Mouse (Mus musculus): ENCODE results near the gene Mtmr2. TPM values are rescaled to one million over a fixed set of nuclear protein-coding genes. Genes with fewer than 3 reads are reported as not detected.
"Not testable (repeated sequence)": the region's sequence is repeated elsewhere in the genome, so short reads cannot be mapped to it uniquely, and the experiment has no call there.

Mtmr2 gene
- polyA plus RNA-seq, 1 experiment: 44.1 TPM

- WGBS: 95% methylated on average over 1 of the region's 1 CpGs
- Histone ChIP-seq H3K27me3 (ENCODE audit: control insufficient read depth, insufficient read depth, low read length) (no peaks in the 10 kb centered on the region), H3K4me3 (replicated peaks; ENCODE audit: insufficient read depth, low read depth, low read length) (no peak overlapping the region), H3K4me1 (ENCODE audit: control insufficient read depth, insufficient read depth, low read length) (no peaks in the 10 kb centered on the region; the same call in 1 of the 2 replicates), H3K27ac (ENCODE audit: insufficient read depth, low read length) (no peak overlapping the region)
- no peak for DNase-seq
- no peak for TF ChIP-seq POLR2A (IDR thresholded peaks at IDR 0.05; ENCODE audit: borderline replicate concordance, insufficient read depth, low read length)
- no peak for TF ChIP-seq CTCF (IDR thresholded peaks at IDR 0.05; ENCODE audit: borderline replicate concordance, insufficient read depth, low read depth, low read length)
Measured at GRCm38 (mm10) chr9:13774732-13775131, 26.5 kb downstream of the Mtmr2 start.

GRCm38 (mm10) chr9:13781985-13782384, 33.8 kb downstream of the Mtmr2 start:
- WGBS: 96% methylated on average over 1 of the region's 1 CpGs
- Histone ChIP-seq H3K4me1 (ENCODE audit: control insufficient read depth, insufficient read depth, low read length) (no peaks in the 10 kb centered on the region), H3K4me3 (replicated peaks; ENCODE audit: insufficient read depth, low read depth, low read length) (no peak overlapping the region), H3K27ac (ENCODE audit: insufficient read depth, low read length) (no peak overlapping the region), H3K27me3 (ENCODE audit: control insufficient read depth, insufficient read depth, low read length) (no peaks in the 10 kb centered on the region)
- DNase-seq: no peak
- TF ChIP-seq CTCF (IDR thresholded peaks at IDR 0.05; ENCODE audit: borderline replicate concordance, insufficient read depth, low read depth, low read length) (no peak), POLR2A (IDR thresholded peaks at IDR 0.05; ENCODE audit: borderline replicate concordance, insufficient read depth, low read length) (no peak)

- not testable (repeated sequence) for H3K27me3 ChIP-seq (ENCODE audit: control insufficient read depth, insufficient read depth, low read length); H3K4me1 ChIP-seq (ENCODE audit: control insufficient read depth, insufficient read depth, low read length); H3K4me3 ChIP-seq (replicated peaks; ENCODE audit: insufficient read depth, low read depth, low read length); H3K27ac ChIP-seq (ENCODE audit: insufficient read depth, low read length); DNase-seq
- WGBS: 97% methylated on average over 8 of the region's 8 CpGs
Measured at GRCm38 (mm10) chr9:13790864-13791263, 42.7 kb downstream of the Mtmr2 start.

GRCm38 (mm10) chr9:13794302-13794701, 46.1 kb downstream of the Mtmr2 start:
- TF ChIP-seq CTCF (IDR thresholded peaks at IDR 0.05; ENCODE audit: borderline replicate concordance, insufficient read depth, low read depth, low read length) (no peak), POLR2A (IDR thresholded peaks at IDR 0.05; ENCODE audit: borderline replicate concordance, insufficient read depth, low read length) (no peak)
- 63% methylated on average over 1 of the region's 1 CpGs for WGBS
- H3K4me3 ChIP-seq (replicated peaks; ENCODE audit: insufficient read depth, low read depth, low read length): no peak overlapping the region

GRCm38 (mm10) chr9:13794756-13795155, 46.5 kb downstream of the Mtmr2 start:
- Histone ChIP-seq H3K27me3 (ENCODE audit: control insufficient read depth, insufficient read depth, low read length) (no peaks in the 10 kb centered on the region), H3K4me3 (replicated peaks; ENCODE audit: insufficient read depth, low read depth, low read length) (no peak overlapping the region), H3K4me1 (ENCODE audit: control insufficient read depth, insufficient read depth, low read length) (no peaks in the 10 kb centered on the region), H3K27ac (ENCODE audit: insufficient read depth, low read length) (no peak overlapping the region)
- TF ChIP-seq POLR2A (IDR thresholded peaks at IDR 0.05; ENCODE audit: borderline replicate concordance, insufficient read depth, low read length) (no peak), CTCF (IDR thresholded peaks at IDR 0.05; ENCODE audit: borderline replicate concordance, insufficient read depth, low read depth, low read length) (no peak)
- no peak for DNase-seq
- 93% methylated on average over 2 of the region's 2 CpGs for WGBS

More at GRCm38 (mm10) chr9:13794302-13794701, 46.1 kb downstream of the Mtmr2 start:
- DNase-seq: no peak
- Histone ChIP-seq H3K4me1 (ENCODE audit: control insufficient read depth, insufficient read depth, low read length) (no peaks in the 10 kb centered on the region), H3K27me3 (ENCODE audit: control insufficient read depth, insufficient read depth, low read length) (no peaks in the 10 kb centered on the region), H3K27ac (ENCODE audit: insufficient read depth, low read length) (no peak overlapping the region)

- DNase-seq: no peak
- Histone ChIP-seq H3K4me3 (replicated peaks; ENCODE audit: insufficient read depth, low read depth, low read length) (no peak overlapping the region), H3K4me1 (ENCODE audit: control insufficient read depth, insufficient read depth, low read length) (no peaks in the 10 kb centered on the region), H3K27ac (ENCODE audit: insufficient read depth, low read length) (no peak overlapping the region), H3K27me3 (ENCODE audit: control insufficient read depth, insufficient read depth, low read length) (no peaks in the 10 kb centered on the region)
- no peak for TF ChIP-seq POLR2A (IDR thresholded peaks at IDR 0.05; ENCODE audit: borderline replicate concordance, insufficient read depth, low read length)
- no peak for TF ChIP-seq CTCF (IDR thresholded peaks at IDR 0.05; ENCODE audit: borderline replicate concordance, insufficient read depth, low read depth, low read length)
- 58% methylated on average over 1 of the region's 1 CpGs for whole genome bisulfite sequencing
Measured at GRCm38 (mm10) chr9:13804480-13804879, 56.3 kb downstream of the Mtmr2 start.

GRCm38 (mm10) chr9:13806854-13807253, 58.6 kb downstream of the Mtmr2 start:
- no peaks in the 10 kb centered on the region for H3K27me3 ChIP-seq (ENCODE audit: control insufficient read depth, insufficient read depth, low read length)
- TF ChIP-seq CTCF (IDR thresholded peaks at IDR 0.05; ENCODE audit: borderline replicate concordance, insufficient read depth, low read depth, low read length) (no peak), POLR2A (IDR thresholded peaks at IDR 0.05; ENCODE audit: borderline replicate concordance, insufficient read depth, low read length) (no peak)
- H3K4me1 ChIP-seq (ENCODE audit: control insufficient read depth, insufficient read depth, low read length): no peaks in the 10 kb centered on the region
- H3K27ac ChIP-seq (ENCODE audit: insufficient read depth, low read length): no peak overlapping the region
- DNase-seq: no peak
- 93% methylated on average over 7 of the region's 7 CpGs for whole genome bisulfite sequencing
- H3K4me3 ChIP-seq (replicated peaks; ENCODE audit: insufficient read depth, low read depth, low read length): no peak overlapping the region

- TF ChIP-seq POLR2A (IDR thresholded peaks at IDR 0.05; ENCODE audit: borderline replicate concordance, insufficient read depth, low read length) (no peak), CTCF (IDR thresholded peaks at IDR 0.05; ENCODE audit: borderline replicate concordance, insufficient read depth, low read depth, low read length) (no peak)
- H3K27me3 ChIP-seq (ENCODE audit: control insufficient read depth, insufficient read depth, low read length): no peaks in the 10 kb centered on the region
- H3K4me3 ChIP-seq (replicated peaks; ENCODE audit: insufficient read depth, low read depth, low read length): no peak overlapping the region
- no peaks in the 10 kb centered on the region for H3K4me1 ChIP-seq (ENCODE audit: control insufficient read depth, insufficient read depth, low read length)
- 90% methylated on average over 5 of the region's 5 CpGs for WGBS
- no peak for DNase-seq
- no peak overlapping the region for H3K27ac ChIP-seq (ENCODE audit: insufficient read depth, low read length)
Measured at GRCm38 (mm10) chr9:13807657-13808056, 59.4 kb downstream of the Mtmr2 start.

Measured in cerebellum, adult 2 months (tissue).